Mouse (Mus musculus): ENCODE measurements around the gene Kif26b. TPM values are rescaled to one million over a fixed set of nuclear protein-coding genes. Genes with fewer than 3 reads are reported as not detected.

Gene Kif26b
- polyA plus RNA-seq, 1 experiment from 2014 or later = 32.0 TPM

GRCm38 (mm10) chr1:178748222-178748600, 219.3 kb downstream of the Kif26b start:
- no peak for ATAC-seq (ENCODE audit: insufficient number of reproducible peaks, insufficient read depth, low FRiP score, low TSS enrichment, low read depth)
- no peak overlapping the region for H3K27ac ChIP-seq
- H3K4me1 ChIP-seq (replicated peaks) = peaks cover 32% of the 10 kb centered on the region
- no peak overlapping the region for H3K4me3 ChIP-seq (replicated peaks)
- no peak overlapping the region for H3K9ac ChIP-seq (replicated peaks)
- H3K9me3 ChIP-seq = no peaks in the 10 kb centered on the region
- no peak overlapping the region; the same call in 1 of the 2 replicates for H3K4me2 ChIP-seq
- H3K27me3 ChIP-seq = no peaks in the 10 kb centered on the region
- 32% methylated on average over 7 of the region's 7 CpGs for WGBS
- H3K36me3 ChIP-seq = peaks cover 7% of the 10 kb centered on the region

- Histone ChIP-seq H3K27ac (no peak overlapping the region), H3K4me1 (replicated peaks) (peaks cover 32% of the 10 kb centered on the region), H3K4me3 (replicated peaks) (no peak overlapping the region), H3K9me3 (no peaks in the 10 kb centered on the region), H3K9ac (replicated peaks) (no peak overlapping the region), H3K27me3 (no peaks in the 10 kb centered on the region), H3K36me3 (peaks cover 8% of the 10 kb centered on the region), H3K4me2 (no peak overlapping the region)
- 79% methylated on average over 1 of the region's 1 CpGs for WGBS
- ATAC-seq (ENCODE audit: insufficient number of reproducible peaks, insufficient read depth, low FRiP score, low TSS enrichment, low read depth) = no peak
Observed at GRCm38 (mm10) chr1:178748617-178749016, 219.7 kb downstream of the Kif26b start.

GRCm38 (mm10) chr1:178749786-178750185, 220.9 kb downstream of the Kif26b start:
- Histone ChIP-seq H3K4me3 (replicated peaks) (no peak overlapping the region), H3K4me2 (no peak overlapping the region), H3K27ac (no peak overlapping the region), H3K36me3 (peaks cover 8% of the 10 kb centered on the region), H3K4me1 (replicated peaks) (peaks cover 23% of the 10 kb centered on the region), H3K9me3 (no peaks in the 10 kb centered on the region), H3K27me3 (no peaks in the 10 kb centered on the region), H3K9ac (replicated peaks) (no peak overlapping the region)
- ATAC-seq (ENCODE audit: insufficient number of reproducible peaks, insufficient read depth, low FRiP score, low TSS enrichment, low read depth) = no peak
- 91% methylated on average over 9 of the region's 9 CpGs for WGBS

GRCm38 (mm10) chr1:178758441-178758840, 229.5 kb downstream of the Kif26b start:
- ATAC-seq (ENCODE audit: insufficient number of reproducible peaks, insufficient read depth, low FRiP score, low TSS enrichment, low read depth) = no peak
- H3K4me3 ChIP-seq (replicated peaks) = no peak overlapping the region
- WGBS = 66% methylated on average over 3 of the region's 3 CpGs

GRCm38 (mm10) chr1:178762125-178762741, 233.3 kb downstream of the Kif26b start:
- H3K36me3 ChIP-seq = peaks cover under 1% of the 10 kb centered on the region; the same call in 1 of the 2 replicates
- H3K9me3 ChIP-seq = no peaks in the 10 kb centered on the region
- H3K9ac ChIP-seq (replicated peaks) = no peak overlapping the region
- no peak overlapping the region for H3K27ac ChIP-seq
- 82% methylated on average over 3 of the region's 3 CpGs for WGBS
- ATAC-seq (ENCODE audit: insufficient number of reproducible peaks, insufficient read depth, low FRiP score, low TSS enrichment, low read depth) = no peak
- peaks cover 24% of the 10 kb centered on the region for H3K4me1 ChIP-seq (replicated peaks)
- no peak overlapping the region for H3K4me2 ChIP-seq
- H3K27me3 ChIP-seq = no peaks in the 10 kb centered on the region
- H3K4me3 ChIP-seq (replicated peaks) = no peak overlapping the region

More at GRCm38 (mm10) chr1:178758441-178758840, 229.5 kb downstream of the Kif26b start:
- no peak overlapping the region for H3K27ac ChIP-seq
- H3K9ac ChIP-seq (replicated peaks) = no peak overlapping the region
- no peaks in the 10 kb centered on the region for H3K9me3 ChIP-seq
- peaks cover 9% of the 10 kb centered on the region for H3K4me1 ChIP-seq (replicated peaks)
- peaks cover 14% of the 10 kb centered on the region for H3K36me3 ChIP-seq
- no peaks in the 10 kb centered on the region for H3K27me3 ChIP-seq
- H3K4me2 ChIP-seq = no peak overlapping the region

GRCm38 (mm10) chr1:178764914-178765313, 236.0 kb downstream of the Kif26b start:
- no peak for ATAC-seq (ENCODE audit: insufficient number of reproducible peaks, insufficient read depth, low FRiP score, low TSS enrichment, low read depth)
- Histone ChIP-seq H3K9me3 (no peaks in the 10 kb centered on the region), H3K27ac (no peak overlapping the region), H3K4me1 (replicated peaks) (peaks cover 24% of the 10 kb centered on the region), H3K36me3 (peaks cover 8% of the 10 kb centered on the region; the same call in 1 of the 2 replicates), H3K4me3 (replicated peaks) (no peak overlapping the region), H3K4me2 (no peak overlapping the region), H3K27me3 (no peaks in the 10 kb centered on the region), H3K9ac (replicated peaks) (no peak overlapping the region)
- 53% methylated on average over 4 of the region's 4 CpGs for WGBS

- Histone ChIP-seq H3K36me3 (peaks cover 8% of the 10 kb centered on the region; the same call in 1 of the 2 replicates), H3K27ac (no peak overlapping the region), H3K9me3 (no peaks in the 10 kb centered on the region), H3K4me2 (no peak overlapping the region), H3K9ac (replicated peaks) (no peak overlapping the region), H3K27me3 (no peaks in the 10 kb centered on the region), H3K4me1 (replicated peaks) (peaks cover 24% of the 10 kb centered on the region), H3K4me3 (replicated peaks) (no peak overlapping the region)
- ATAC-seq (ENCODE audit: insufficient number of reproducible peaks, insufficient read depth, low FRiP score, low TSS enrichment, low read depth) = no peak
- WGBS = 92% methylated on average over 2 of the region's 2 CpGs
Observed at GRCm38 (mm10) chr1:178765650-178766049, 236.7 kb downstream of the Kif26b start.

- no peaks in the 10 kb centered on the region for H3K27me3 ChIP-seq
- H3K36me3 ChIP-seq = peaks cover 11% of the 10 kb centered on the region; the same call in 1 of the 2 replicates
- H3K27ac ChIP-seq = no peak overlapping the region
- no peaks in the 10 kb centered on the region for H3K9me3 ChIP-seq
- no peak overlapping the region for H3K9ac ChIP-seq (replicated peaks)
- no peak overlapping the region for H3K4me3 ChIP-seq (replicated peaks)
- 81% methylated on average over 4 of the region's 4 CpGs for WGBS
- no peak overlapping the region for H3K4me2 ChIP-seq
- no peak for ATAC-seq (ENCODE audit: insufficient number of reproducible peaks, insufficient read depth, low FRiP score, low TSS enrichment, low read depth)
- peaks cover 13% of the 10 kb centered on the region for H3K4me1 ChIP-seq (replicated peaks)
Observed at GRCm38 (mm10) chr1:178768976-178769375, 240.1 kb downstream of the Kif26b start.

- Histone ChIP-seq H3K27me3 (no peaks in the 10 kb centered on the region), H3K27ac (no peak overlapping the region), H3K9me3 (no peaks in the 10 kb centered on the region), H3K9ac (replicated peaks) (no peak overlapping the region), H3K4me2 (no peak overlapping the region), H3K36me3 (peaks cover 15% of the 10 kb centered on the region; the same call in 1 of the 2 replicates), H3K4me3 (replicated peaks) (no peak overlapping the region), H3K4me1 (replicated peaks) (peaks cover 4% of the 10 kb centered on the region)
- no peak for ATAC-seq (ENCODE audit: insufficient number of reproducible peaks, insufficient read depth, low FRiP score, low TSS enrichment, low read depth)
- WGBS = 84% methylated on average over 6 of the region's 6 CpGs
Observed at GRCm38 (mm10) chr1:178769988-178770387, 241.1 kb downstream of the Kif26b start.

- H3K9ac ChIP-seq (replicated peaks) = no peak overlapping the region
- H3K9me3 ChIP-seq = no peaks in the 10 kb centered on the region
- no peaks in the 10 kb centered on the region for H3K27me3 ChIP-seq
- WGBS = 67% methylated on average over 5 of the region's 7 CpGs
- H3K36me3 ChIP-seq = peaks cover 15% of the 10 kb centered on the region; the same call in 1 of the 2 replicates
- ATAC-seq (ENCODE audit: insufficient number of reproducible peaks, insufficient read depth, low FRiP score, low TSS enrichment, low read depth) = no peak
- H3K4me3 ChIP-seq (replicated peaks) = no peak overlapping the region
- H3K4me1 ChIP-seq (replicated peaks) = no peaks in the 10 kb centered on the region
- no peak overlapping the region for H3K27ac ChIP-seq
- H3K4me2 ChIP-seq = no peak overlapping the region
Observed at GRCm38 (mm10) chr1:178770626-178771362, 241.9 kb downstream of the Kif26b start.

- H3K4me2 ChIP-seq = no peak overlapping the region
- no peak overlapping the region for H3K4me3 ChIP-seq (replicated peaks)
- ATAC-seq (ENCODE audit: insufficient number of reproducible peaks, insufficient read depth, low FRiP score, low TSS enrichment, low read depth) = no peak
- H3K27ac ChIP-seq = no peak overlapping the region
- H3K27me3 ChIP-seq = no peaks in the 10 kb centered on the region
- H3K4me1 ChIP-seq (replicated peaks) = peaks cover 13% of the 10 kb centered on the region
- peaks cover 4% of the 10 kb centered on the region; the same call in 1 of the 2 replicates for H3K36me3 ChIP-seq
- 35% methylated on average over 2 of the region's 2 CpGs for WGBS
- no peaks in the 10 kb centered on the region for H3K9me3 ChIP-seq
- H3K9ac ChIP-seq (replicated peaks) = no peak overlapping the region
Observed at GRCm38 (mm10) chr1:178779742-178780141, 250.8 kb downstream of the Kif26b start.
